Mouse (Mus musculus) adrenal gland, adult 2 months (tissue): ENCODE results near the gene Tnfrsf12a. TPM values are rescaled to one million over a fixed set of nuclear protein-coding genes. Genes with fewer than 3 reads are reported as not detected.

Experiments used
- DNase-seq: peaks from one replicate; pipeline ENCODE4 v3.0.0; 2021
- long read RNA-seq: library from polyadenylated mRNA; stranded (forward); transcript quantifications from one replicate; pipeline ENCODE4 v2.0.0, GENCODE M21; 2021
- polyA plus RNA-seq: library from polyadenylated mRNA; depleted of rRNA; stranded (reverse); fragments of >200 nt; gene quantifications from 2 replicates; pipeline ENCODE4 v1.2.3, GENCODE M21; 2012; rRNA removed
- total RNA-seq, 2 experiments: library from RNA; stranded (reverse); gene quantifications; 2 replicates each; pipeline ENCODE4 v1.2.3; 2021

Tnfrsf12a gene
- total RNA-seq = 100 to 1,000 TPM; 147 to 270 TPM
- 83.4 and 96.8 TPM in 2 replicates for polyA plus RNA-seq
- long read RNA-seq, transcript Tnfrsf12a-201 (4 exons, 984 nt) = major isoform, 158 of 169 reads
- long read RNA-seq, partial matches to known transcripts = 2 of 169 reads
- long read RNA-seq, other reads (novel, unspliced or antisense) = 7 of 169 reads

GRCm38 (mm10) chr17:23677236-23677679, at the start of gene Tnfrsf12a:
Gene Tnfrsf12a (minus strand): TSS chr17:23677468.
- peak; percentile 93 for DNase-seq

GRCm38 (mm10) chr17:23726758-23727142, 49.5 kb upstream of the Tnfrsf12a start:
- peak; percentile 87 for DNase-seq

GRCm38 (mm10) chr17:23725999-23726757, 48.9 kb upstream of the Tnfrsf12a start, which contains the start of gene Pkmyt1:
Gene Pkmyt1 (plus strand): TSS chr17:23726336.
- DNase-seq = peak; percentile 98

DNA sequence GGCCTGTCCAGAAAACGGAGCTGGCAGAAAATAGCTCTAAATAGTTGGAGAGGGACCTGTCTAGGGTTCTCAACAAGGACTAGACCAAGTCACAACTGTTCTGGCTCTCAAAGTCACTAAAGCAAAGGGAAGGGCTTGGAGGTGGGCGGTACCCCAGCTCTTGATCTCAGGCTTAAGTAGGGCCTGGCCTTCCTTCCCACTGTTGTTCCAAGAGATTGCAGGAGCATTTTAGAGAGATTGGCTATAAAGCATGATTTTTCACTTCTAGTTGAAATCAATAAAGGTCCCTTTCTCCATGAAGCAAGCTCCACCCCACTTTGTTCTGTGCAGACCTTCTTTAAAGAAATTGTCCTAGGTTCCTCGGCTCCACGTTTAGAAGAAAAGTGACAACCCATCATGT, 48.2 kb upstream of the Tnfrsf12a start:
- no peak for DNase-seq

GRCm38 (mm10) chr17:23722376-23723125, 45.3 kb upstream of the Tnfrsf12a start, which contains the start of gene 1520401A03Rik:
Gene 1520401A03Rik (minus strand): TSS chr17:23722783.
- peak; percentile 66 for DNase-seq

- DNase-seq = peak; percentile 81
These were observed 44.6 kb upstream of the Tnfrsf12a start for GRCm38 (mm10) chr17:23721886-23722285.

GRCm38 (mm10) chr17:23719455-23719854, 42.2 kb upstream of the Tnfrsf12a start:
- no peak for DNase-seq

GRCm38 (mm10) chr17:23717003-23717402, 39.7 kb upstream of the Tnfrsf12a start:
- no peak for DNase-seq

DNA sequence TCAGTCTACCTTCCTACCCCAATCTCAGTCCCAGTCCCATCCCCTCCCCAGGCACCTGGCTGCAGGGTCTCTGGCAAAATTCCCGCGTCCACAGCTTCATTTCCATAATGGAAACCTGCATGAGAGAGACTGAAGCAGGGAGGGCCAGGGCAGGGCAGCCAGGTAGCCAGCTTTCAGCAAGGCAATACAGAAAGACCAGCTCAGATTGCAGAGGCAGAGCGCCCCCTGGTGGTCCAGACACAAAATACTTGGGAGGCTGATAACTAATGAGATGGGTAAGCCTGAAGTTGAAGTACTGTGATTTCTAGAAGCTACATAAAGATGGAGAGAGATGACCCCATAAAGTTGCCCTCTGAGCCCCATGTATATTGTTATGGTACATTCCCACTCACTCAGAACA, 28.9 kb upstream of the Tnfrsf12a start:
- DNase-seq = peak; percentile 67

GRCm38 (mm10) chr17:23705525-23706104, 28.3 kb upstream of the Tnfrsf12a start:
- no peak for DNase-seq

- DNase-seq = no peak
These were observed 27.5 kb upstream of the Tnfrsf12a start for GRCm38 (mm10) chr17:23704741-23705140.

GRCm38 (mm10) chr17:23703301-23703700, 26.0 kb upstream of the Tnfrsf12a start:
- no peak for DNase-seq

GRCm38 (mm10) chr17:23700079-23700478, 22.8 kb upstream of the Tnfrsf12a start:
- peak; percentile 96 for DNase-seq

DNA sequence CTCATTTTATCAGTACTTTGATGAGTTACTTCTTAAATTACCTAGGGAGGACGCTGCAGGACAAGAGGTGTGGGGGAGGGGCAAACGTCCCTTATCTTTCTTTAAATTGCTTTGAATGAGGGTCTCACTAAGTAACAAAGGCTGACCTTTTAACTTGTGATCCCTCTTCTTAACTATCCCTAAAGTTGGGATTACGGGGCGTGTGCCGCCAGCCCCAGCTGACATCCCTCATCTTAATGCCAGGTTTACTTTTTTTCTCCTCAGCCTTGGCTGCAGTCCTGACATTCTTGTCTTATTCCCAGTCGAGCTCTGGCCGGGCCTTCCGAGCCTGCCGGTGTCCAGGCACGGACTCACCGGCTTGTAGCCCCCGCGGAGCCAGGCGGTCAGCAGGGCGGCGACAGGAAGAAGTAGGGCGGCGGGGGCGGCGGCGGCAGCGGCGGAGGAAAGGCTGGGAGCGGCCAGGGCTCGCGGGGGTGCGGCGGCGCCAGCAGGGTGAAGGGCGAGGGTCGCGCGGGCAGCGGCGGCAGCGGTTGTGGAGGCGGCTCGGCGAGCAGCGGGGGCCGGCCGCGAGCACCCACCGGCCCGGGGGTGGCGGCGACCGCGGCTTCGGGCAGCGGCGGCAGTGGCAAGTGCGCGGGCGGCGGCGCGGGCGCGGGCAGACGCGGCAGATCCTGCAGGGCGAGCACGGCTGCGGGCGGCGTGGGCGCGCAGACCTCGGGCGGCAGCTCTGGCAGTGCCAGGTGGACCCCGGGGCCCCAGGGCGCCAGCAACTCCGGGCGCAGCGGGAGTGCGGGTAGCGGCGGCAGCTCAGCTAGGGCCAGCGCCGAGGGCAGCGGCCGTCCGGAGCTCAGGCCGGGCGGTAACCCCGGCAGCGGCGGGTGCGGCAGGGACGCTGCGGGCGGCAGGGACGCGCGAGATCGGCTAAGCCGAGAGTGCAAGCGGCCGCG, 22.1 kb upstream of the Tnfrsf12a start:
- DNase-seq = peak; percentile 64

DNA sequence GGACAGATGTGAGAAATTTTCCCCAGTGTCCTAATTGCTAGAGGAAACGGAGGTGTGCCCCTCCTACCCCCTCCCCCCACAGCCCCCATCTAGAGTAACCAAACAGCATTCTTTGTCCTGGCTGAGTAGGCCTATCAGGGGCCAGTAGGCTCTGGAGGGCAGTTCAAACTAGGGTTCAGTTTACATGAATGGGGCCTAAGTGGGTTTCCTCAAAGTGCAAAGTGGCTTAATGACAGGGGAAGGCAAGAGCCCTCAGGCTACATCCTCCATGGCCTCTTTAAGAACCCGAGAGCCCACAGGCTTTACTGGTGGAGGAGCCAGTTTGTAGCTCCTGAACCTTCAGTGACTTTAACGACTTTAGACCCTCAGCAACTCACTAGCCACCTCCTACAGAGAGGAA, 18.5 kb upstream of the Tnfrsf12a start:
- no peak for DNase-seq

DNA sequence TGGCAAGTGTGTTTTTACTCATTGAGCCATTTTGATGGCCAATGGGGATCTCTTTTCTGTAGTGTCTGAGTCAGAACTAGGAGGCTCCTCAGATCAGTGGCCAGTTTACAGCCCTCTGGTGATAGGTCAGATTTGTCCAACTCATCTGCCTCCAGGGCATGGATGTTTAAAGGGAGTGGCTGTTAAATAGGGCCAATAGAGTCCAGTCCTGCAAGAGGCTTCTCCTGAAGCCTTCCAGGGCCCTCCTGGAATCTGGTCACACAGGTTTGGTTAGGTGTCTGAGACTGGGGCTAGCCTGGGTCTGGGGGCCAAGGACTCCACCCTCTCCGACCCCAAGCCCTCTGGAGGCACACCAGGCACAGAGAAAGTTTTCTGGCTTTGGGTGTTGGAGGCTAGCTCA, 17.2 kb upstream of the Tnfrsf12a start:
- DNase-seq = no peak

GRCm38 (mm10) chr17:23683856-23684672, 6.8 kb upstream of the Tnfrsf12a start, which contains the start of gene Cldn9:
Gene Cldn9 (minus strand): TSS chr17:23684026.
- no peak for DNase-seq

DNA sequence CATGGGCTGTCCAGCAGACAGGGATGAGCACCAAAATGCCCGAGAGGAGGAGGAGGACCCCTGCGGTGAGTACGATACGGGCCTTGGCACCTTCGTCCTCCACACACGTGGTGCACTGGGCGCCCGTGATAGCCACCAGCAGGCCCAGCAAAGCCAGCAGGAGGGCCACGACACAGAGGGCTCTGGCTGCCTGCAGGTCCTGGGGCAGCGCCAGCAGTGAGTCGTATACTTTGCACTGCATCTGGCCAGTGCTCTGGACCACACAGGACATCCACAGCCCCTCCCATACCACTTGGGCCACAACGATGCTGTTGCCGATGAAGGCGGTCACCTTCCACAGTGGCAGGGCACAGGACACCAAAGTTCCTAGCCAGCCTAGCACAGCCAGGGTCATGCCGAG, 6.0 kb upstream of the Tnfrsf12a start:
- DNase-seq = no peak

GRCm38 (mm10) chr17:23682530-23682929, 5.3 kb upstream of the Tnfrsf12a start:
- no peak for DNase-seq

DNA sequence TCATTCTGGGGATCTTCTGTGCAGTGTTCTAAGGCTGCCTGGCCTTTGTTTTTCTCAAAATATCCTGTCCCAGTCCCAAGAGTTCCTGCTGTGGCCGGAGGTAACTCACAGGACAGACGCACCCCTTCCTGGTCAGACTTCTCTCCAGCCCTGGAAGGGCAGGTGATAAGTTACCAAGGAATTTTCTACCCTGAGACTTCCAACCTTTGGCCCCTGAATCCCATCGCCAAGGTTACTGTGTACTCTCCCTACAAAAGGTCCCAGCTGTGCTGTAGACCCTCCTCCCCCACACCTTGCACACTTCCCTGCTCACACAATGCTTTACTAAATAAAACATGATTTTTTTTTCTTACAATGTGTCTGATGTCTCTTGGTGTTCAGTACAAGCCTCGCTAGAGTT, 4.8 kb upstream of the Tnfrsf12a start:
- no peak for DNase-seq
